Mouse (Mus musculus) MEL (cell line): ENCODE measurements around the gene Ltn1. TPM values are rescaled to one million over a fixed set of nuclear protein-coding genes. Genes with fewer than 3 reads are reported as not detected.

ENCODE experiments used
- DNase-seq: peaks from one replicate; pipeline ENCODE4 v3.0.0; 2011; ENCODE audit warnings: low read depth, low spot score
- H3K27ac ChIP-seq: 2 replicates; pipeline ENCODE4 v1.5.1; 2012; ENCODE audit warnings: low read depth, mild to moderate bottlenecking, control low read depth, low read length, moderate library complexity; ENCODE audit not compliant: control insufficient read depth
- H3K27me3 ChIP-seq, 2 experiments: fragments of 150-350 bp in 1 of 2; sonication (generic) in 1 of 2; 2 replicates each; pipeline ENCODE4 v1.6.1; 2012; ENCODE audit warnings: low read length in 2 of 2, mild to moderate bottlenecking in 2 of 2, improper control_type of control experiment in 1 of 2, moderate library complexity in 1 of 2; ENCODE audit not compliant: insufficient read depth in 2 of 2, control insufficient read depth in 1 of 2
- H3K36me3 ChIP-seq, 2 experiments: 2 replicates each; pipeline ENCODE4 v1.6.1; 2012 to 2014; ENCODE audit warnings: low read length in 2 of 2, improper control_type of control experiment in 1 of 2, inconsistent platforms in 1 of 2, mild to moderate bottlenecking in 1 of 2; ENCODE audit not compliant: insufficient read depth in 2 of 2, control insufficient read depth in 1 of 2
- H3K4me1 ChIP-seq, 2 experiments: fragments of 150-350 bp in 1 of 2; sonication (generic) in 1 of 2; 2 replicates each; pipeline ENCODE4 v1.6.1; 2012; ENCODE audit warnings: low read length in 2 of 2, improper control_type of control experiment in 1 of 2, mild to moderate bottlenecking in 1 of 2; ENCODE audit not compliant: insufficient read depth in 2 of 2, control insufficient read depth in 1 of 2
- H3K4me3 ChIP-seq, 2 experiments: fragments of 150-350 bp in 1 of 2; sonication (generic) in 1 of 2; 2 replicates each; pipeline ENCODE4 v1.5.1; 2012; ENCODE audit warnings: low read depth in 2 of 2, low read length in 2 of 2, mild to moderate bottlenecking in 2 of 2, moderate library complexity in 2 of 2, control low read depth in 1 of 2, improper control_type of control experiment in 1 of 2; ENCODE audit not compliant: control insufficient read depth in 1 of 2, insufficient read depth in 1 of 2
- H3K79me2 ChIP-seq: 2 replicates; pipeline ENCODE4 v1.6.1; 2012; ENCODE audit warnings: mild to moderate bottlenecking, low read length, moderate library complexity; ENCODE audit not compliant: control insufficient read depth, poor library complexity, insufficient read depth
- H3K9ac ChIP-seq: 2 replicates; pipeline ENCODE4 v1.6.1; 2012; ENCODE audit warnings: low read depth, mild to moderate bottlenecking, control low read depth, low read length, moderate library complexity; ENCODE audit not compliant: control insufficient read depth, poor library complexity, severe bottlenecking
- H3K9me3 ChIP-seq: fragments of 150-350 bp; sonication (generic); replicated peaks from 2 replicates; pipeline ENCODE4 v1.6.1; 2012; ENCODE audit warnings: mild to moderate bottlenecking, low read length, improper control_type of control experiment, moderate library complexity; ENCODE audit not compliant: insufficient read depth
- BHLHE40 ChIP-seq: IDR thresholded peaks from 2 replicates; pipeline ENCODE4 v1.6.1; 2012; ENCODE audit warnings: low read depth, mild to moderate bottlenecking, inconsistent platforms, low read length, improper control_type of control experiment, borderline replicate concordance
- CHD2 ChIP-seq: IDR thresholded peaks from 2 replicates; pipeline ENCODE4 v1.6.1; 2011; ENCODE audit warnings: low read length, improper control_type of control experiment
- CTCF ChIP-seq, 3 experiments: IDR thresholded peaks in 2 of 3; conservative IDR thresholded peaks in 1 of 3; 2 replicates each; pipeline ENCODE4 v1.5.1; 2011 to 2012; ENCODE audit warnings: low read length in 3 of 3, low read depth in 2 of 3, mild to moderate bottlenecking in 2 of 3, improper control_type of control experiment in 1 of 3, inconsistent platforms in 1 of 3, mixed read lengths in 1 of 3, moderate library complexity in 1 of 3; ENCODE audit not compliant: control insufficient read depth in 1 of 3, insufficient read depth in 1 of 3, poor library complexity in 1 of 3, severe bottlenecking in 1 of 3
- ELF1 ChIP-seq: IDR thresholded peaks from 2 replicates; pipeline ENCODE4 v1.6.1; 2014; ENCODE audit warnings: low read depth, mild to moderate bottlenecking, inconsistent platforms, low read length, improper control_type of control experiment, moderate library complexity
- ETS1 ChIP-seq: IDR thresholded peaks from 2 replicates; pipeline ENCODE4 v1.6.1; 2012; ENCODE audit warnings: low read depth, mild to moderate bottlenecking, inconsistent platforms, low read length, improper control_type of control experiment, moderate library complexity
- GATA1 ChIP-seq: IDR thresholded peaks from 2 replicates; pipeline ENCODE4 v1.6.1; 2011; ENCODE audit warnings: low read depth, low read length, improper control_type of control experiment
- HCFC1 ChIP-seq: IDR thresholded peaks from 2 replicates; pipeline ENCODE4 v1.6.1; 2012; ENCODE audit warnings: low read depth, mild to moderate bottlenecking, inconsistent platforms, low read length, improper control_type of control experiment, moderate library complexity
- JUND ChIP-seq: IDR thresholded peaks from 2 replicates; pipeline ENCODE4 v1.6.1; 2011; ENCODE audit warnings: low read depth, mild to moderate bottlenecking, improper control_type of control experiment, low read length
- KAT2A ChIP-seq: conservative IDR thresholded peaks from 2 replicates; pipeline ENCODE4 v1.6.1; 2012; ENCODE audit warnings: low read depth, low read length, improper control_type of control experiment, inconsistent platforms
- MAFK ChIP-seq: IDR thresholded peaks from 2 replicates; pipeline ENCODE4 v1.6.1; 2011; ENCODE audit warnings: low read depth, mild to moderate bottlenecking, low read length, improper control_type of control experiment, borderline replicate concordance
- MAX ChIP-seq: IDR thresholded peaks from 2 replicates; pipeline ENCODE4 v1.6.1; 2011; ENCODE audit warnings: low read length, improper control_type of control experiment
- MAZ ChIP-seq: IDR thresholded peaks from 2 replicates; pipeline ENCODE4 v1.6.1; 2012; ENCODE audit warnings: low read depth, mild to moderate bottlenecking, inconsistent platforms, low read length, improper control_type of control experiment
- NELFE ChIP-seq: IDR thresholded peaks from 2 replicates; pipeline ENCODE4 v1.6.1; 2011; ENCODE audit warnings: low read depth, low read length, improper control_type of control experiment
- POLR2A ChIP-seq, 2 experiments: IDR thresholded peaks; 2 replicates each; pipeline ENCODE4 v1.6.1; 2011 to 2012; ENCODE audit warnings: low read length in 2 of 2, mild to moderate bottlenecking in 2 of 2, control low read depth in 1 of 2, improper control_type of control experiment in 1 of 2, low read depth in 1 of 2, moderate library complexity in 1 of 2; ENCODE audit not compliant: control insufficient read depth in 1 of 2, insufficient read depth in 1 of 2, poor library complexity in 1 of 2
- POLR2AphosphoS2 ChIP-seq: IDR thresholded peaks from 2 replicates; pipeline ENCODE4 v1.6.1; 2011; ENCODE audit warnings: low read length, improper control_type of control experiment
- POLR2AphosphoS5 ChIP-seq: IDR thresholded peaks from 2 replicates; pipeline ENCODE4 v1.6.1; 2012; ENCODE audit warnings: low read depth, borderline replicate concordance, mild to moderate bottlenecking, inconsistent platforms, low read length, moderate library complexity, mixed read lengths
- RAD21 ChIP-seq: IDR thresholded peaks from 2 replicates; pipeline ENCODE4 v1.6.1; 2011; ENCODE audit warnings: mild to moderate bottlenecking, low read depth, low read length, improper control_type of control experiment
- SMC3 ChIP-seq: IDR thresholded peaks from 2 replicates; pipeline ENCODE4 v1.6.1; 2011; ENCODE audit warnings: low read depth, low read length, improper control_type of control experiment
- TCF12 ChIP-seq: IDR thresholded peaks from 2 replicates; pipeline ENCODE4 v1.6.1; 2014; ENCODE audit warnings: low read depth, mild to moderate bottlenecking, inconsistent platforms, low read length, improper control_type of control experiment, moderate library complexity
- USF1 ChIP-seq: IDR thresholded peaks from 2 replicates; pipeline ENCODE4 v1.6.1; 2014; ENCODE audit warnings: low read depth, mild to moderate bottlenecking, inconsistent platforms, low read length, improper control_type of control experiment, moderate library complexity
- USF2 ChIP-seq, 2 experiments: IDR thresholded peaks; 2 replicates each; pipeline ENCODE4 v1.6.1; 2011 to 2012; ENCODE audit warnings: improper control_type of control experiment in 2 of 2, low read length in 2 of 2, borderline replicate concordance in 1 of 2, inconsistent platforms in 1 of 2, low read depth in 1 of 2, mild to moderate bottlenecking in 1 of 2; ENCODE audit not compliant: insufficient read depth in 1 of 2
- ZC3H11A ChIP-seq: IDR thresholded peaks from 2 replicates; pipeline ENCODE4 v1.6.1; 2012; ENCODE audit warnings: low read depth, mild to moderate bottlenecking, inconsistent platforms, low read length, improper control_type of control experiment
- ZKSCAN1 ChIP-seq: IDR thresholded peaks from 2 replicates; pipeline ENCODE4 v1.6.1; 2012; ENCODE audit warnings: low read depth, mild to moderate bottlenecking, inconsistent platforms, low read length, improper control_type of control experiment, moderate library complexity
- ZNF384 ChIP-seq: IDR thresholded peaks from 2 replicates; pipeline ENCODE4 v1.6.1; 2012; ENCODE audit warnings: low read depth, mild to moderate bottlenecking, inconsistent platforms, low read length, improper control_type of control experiment
- polyA plus RNA-seq, 2 experiments: library from polyadenylated mRNA; stranded (reverse) in 1 of 2; unstranded in 1 of 2; fragments of >175 nt in 1 of 2; fragments of >200 nt in 1 of 2; gene quantifications; 2 replicates each; pipeline versions ENCODE4 v1.2.1 to v1.2.4; 2012; ENCODE audit warnings: low replicate concordance in 2 of 2, low read depth in 1 of 2; ENCODE audit not compliant: insufficient read length in 2 of 2, insufficient read depth in 1 of 2, missing spikeins in 1 of 2
- total RNA-seq: library from RNA; depleted of rRNA; stranded (reverse); fragments of 300-350 nt; gene quantifications from 2 replicates; pipeline ENCODE4 v1.2.3, GENCODE M21; 2012

Gene Ltn1
- total and polyA plus RNA-seq, 3 experiments, result 16.0 to 55.9 (median 22.3) TPM

GRCm38 (mm10) chr16:87453226-87453625, 20.8 kb upstream of the Ltn1 start:
- H3K9me3 ChIP-seq, result no peaks in the 10 kb centered on the region

GRCm38 (mm10) chr16:87445528-87445927, 13.1 kb upstream of the Ltn1 start:
- TF ChIP-seq USF2 (IDR thresholded peaks at IDR 0.05; ENCODE audit: borderline replicate concordance in 1 of 2, insufficient read depth in 1 of 2, low read depth in 1 of 2, low read length in 2 of 2), result no peak
- no peak for TF ChIP-seq ZKSCAN1
- TF ChIP-seq SMC3, result no peak
- no peak for TF ChIP-seq POLR2AphosphoS5
- TF ChIP-seq NELFE, result no peak
- TF ChIP-seq POLR2A (IDR thresholded peaks at IDR 0.05; ENCODE audit: control insufficient read depth in 1 of 2, insufficient read depth in 1 of 2, low read depth in 1 of 2, low read length in 2 of 2, poor library complexity in 1 of 2), result no peak
- TF ChIP-seq BHLHE40, result no peak
- TF ChIP-seq GATA1, result no peak
- TF ChIP-seq MAX, result no peak
- no peak for TF ChIP-seq RAD21
- H3K79me2 ChIP-seq, result no peaks in the 10 kb centered on the region; the same call in 1 of the 2 replicates
- peaks cover 0 to 6% of the 10 kb centered on the region in 2 experiments; a peak in 2 of 4 replicates for H3K27me3 ChIP-seq
- no peak overlapping the region for H3K9ac ChIP-seq
- peaks cover 0 to 3% of the 10 kb centered on the region in 2 experiments; a peak in 2 of 4 replicates for H3K36me3 ChIP-seq
- DNase-seq, result no peak
- no peak overlapping the region for H3K27ac ChIP-seq
- H3K4me1 ChIP-seq, result peaks cover 0 to 10% of the 10 kb centered on the region in 2 experiments; a peak in 2 of 4 replicates
- H3K9me3 ChIP-seq, result no peaks in the 10 kb centered on the region
- no peak overlapping the region for H3K4me3 ChIP-seq

More at GRCm38 (mm10) chr16:87453226-87453625, 20.8 kb upstream of the Ltn1 start:
- Histone ChIP-seq H3K9ac (no peak overlapping the region), H3K36me3 (peaks cover 0 to 19% of the 10 kb centered on the region in 2 experiments; a peak in 2 of 4 replicates), H3K4me3 (no peak overlapping the region), H3K27ac (no peak overlapping the region), H3K79me2 (peaks cover 28% of the 10 kb centered on the region), H3K4me1 (peaks cover 0 to 23% of the 10 kb centered on the region in 2 experiments; a peak in 3 of 4 replicates), H3K27me3 (peaks cover 0 to 5% of the 10 kb centered on the region in 2 experiments; a peak in 2 of 4 replicates)
- no peak for DNase-seq
- TF ChIP-seq ZNF384 (no peak), GATA1 (no peak), KAT2A (no peak), MAFK (no peak), MAX (no peak), ZC3H11A (no peak), USF1 (no peak), JUND (no peak), POLR2AphosphoS5 (no peak), POLR2A (IDR thresholded peaks at IDR 0.05; ENCODE audit: control insufficient read depth in 1 of 2, insufficient read depth in 1 of 2, low read depth in 1 of 2, low read length in 2 of 2, poor library complexity in 1 of 2) (no peak), USF2 (IDR thresholded peaks at IDR 0.05; ENCODE audit: borderline replicate concordance in 1 of 2, insufficient read depth in 1 of 2, low read depth in 1 of 2, low read length in 2 of 2) (no peak), HCFC1 (no peak), ELF1 (no peak), POLR2AphosphoS2 (no peak), ETS1 (no peak), MAZ (no peak), TCF12 (no peak), CTCF (IDR thresholded peaks at IDR 0.05 in 2 of 3, conservative IDR thresholded peaks at IDR 0.05 in 1 of 3; ENCODE audit: control insufficient read depth in 1 of 3, insufficient read depth in 1 of 3, low read depth in 2 of 3, low read length in 3 of 3, poor library complexity in 1 of 3, severe bottlenecking in 1 of 3) (no peak), CHD2 (no peak)
